Mouse (Mus musculus) liver, adult 2 months (tissue): Measurements from ENCODE around the gene Zfp446.

Experiments
- CTCF ChIP-seq: fragments of 200-500 bp; IDR thresholded peaks from 2 replicates; pipeline ENCODE4 v1.5.1; 2011; ENCODE audit warnings: low read depth, low read length, control low read depth
- POLR2A ChIP-seq: fragments of 200-500 bp; IDR thresholded peaks from 2 replicates; pipeline ENCODE4 v1.6.1; 2011; ENCODE audit warnings: low read length, control low read depth; ENCODE audit not compliant: insufficient read depth; ENCODE audit errors: extremely low read depth

DNA sequence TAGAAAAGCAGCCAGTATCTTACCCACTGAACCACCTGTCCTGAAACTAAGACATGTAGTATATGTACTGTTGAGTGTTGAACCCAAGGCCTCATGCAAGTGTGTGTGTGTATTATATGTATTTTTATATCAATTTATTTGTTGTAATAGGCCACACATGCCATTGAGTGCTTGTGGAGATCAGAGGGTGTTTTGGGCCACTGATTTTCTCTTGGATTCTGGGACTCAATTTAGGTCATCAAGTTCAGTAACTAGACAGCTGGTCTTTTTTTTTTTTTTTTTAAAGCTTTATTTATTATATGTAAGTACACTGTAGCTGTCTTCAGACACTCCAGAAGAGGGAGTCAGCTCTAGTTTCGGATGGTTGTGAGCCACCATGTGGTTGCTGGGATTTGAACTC lies 37.6 kb downstream of the Zfp446 start:
- no peak for TF ChIP-seq CTCF
- TF ChIP-seq POLR2A, result no peak
